Mouse (Mus musculus) kidney, adult 2 months (tissue): ENCODE results near the gene Acsl4.

Experiments used
- CTCF ChIP-seq: fragments of 200-500 bp; conservative IDR thresholded peaks from 2 replicates; pipeline ENCODE4 v1.5.1; 2011; ENCODE audit warnings: low read depth, mild to moderate bottlenecking, control low read depth, low read length, moderate library complexity, mixed read lengths; ENCODE audit not compliant: insufficient read depth, insufficient read length
- POLR2A ChIP-seq: fragments of 200-500 bp; IDR thresholded peaks from one replicate; pipeline ENCODE4 v1.6.1; 2011; ENCODE audit warnings: low read depth, low read length, control low read depth

GRCm38 (mm10) chrX:142390909-142391265 is 552 bp upstream of the Acsl4 start:
- TF ChIP-seq POLR2A (no peak), CTCF (no peak)
